Mouse (Mus musculus) B cell, adult 2 months (primary cell): ENCODE measurements around the gene Asap2.
A peak's percentile ranks its signal among the peaks of the same experiment; 100 is the strongest.

Experiments
- DNase-seq, 2 experiments: peaks; one replicate each; pipeline ENCODE4 v3.0.0; 2022

The Asap2 gene

GRCm38 (mm10) chr12:21168149-21168548 is 177.9 kb downstream of the Asap2 start:
- DNase-seq: no peak

- DNase-seq: peak; percentile 58 to 60
Measured at GRCm38 (mm10) chr12:21171776-21172490, 181.7 kb downstream of the Asap2 start.

- DNase-seq: peak; percentile 50 to 57
Measured at GRCm38 (mm10) chr12:21173847-21174412, 183.7 kb downstream of the Asap2 start.

- DNase-seq: no peak
Measured at GRCm38 (mm10) chr12:21176399-21176798, 186.1 kb downstream of the Asap2 start.

GRCm38 (mm10) chr12:21177123-21177698 is 187.0 kb downstream of the Asap2 start:
- no peak for DNase-seq

- no peak for DNase-seq
Measured at GRCm38 (mm10) chr12:21180091-21180490, 189.8 kb downstream of the Asap2 start.

GRCm38 (mm10) chr12:21182786-21183185 is 192.5 kb downstream of the Asap2 start:
- no peak for DNase-seq

GRCm38 (mm10) chr12:21183321-21183720 is 193.1 kb downstream of the Asap2 start:
- DNase-seq: no peak

- no peak for DNase-seq
Measured at GRCm38 (mm10) chr12:21186145-21186544, 195.9 kb downstream of the Asap2 start.

GRCm38 (mm10) chr12:21188880-21189279 is 198.6 kb downstream of the Asap2 start:
- DNase-seq: no peak

- no peak for DNase-seq
Measured at GRCm38 (mm10) chr12:21191546-21191945, 201.3 kb downstream of the Asap2 start.

GRCm38 (mm10) chr12:21195497-21195896 is 205.2 kb downstream of the Asap2 start:
- no peak for DNase-seq

GRCm38 (mm10) chr12:21196420-21196819 is 206.2 kb downstream of the Asap2 start:
- no peak for DNase-seq

- DNase-seq: no peak
Measured at GRCm38 (mm10) chr12:21200613-21201012, 210.4 kb downstream of the Asap2 start.

GRCm38 (mm10) chr12:21201485-21202269 is 211.4 kb downstream of the Asap2 start:
- DNase-seq: no peak

- DNase-seq: no peak
Measured at GRCm38 (mm10) chr12:21204701-21205312, 214.5 kb downstream of the Asap2 start.

- DNase-seq: no peak
Measured at GRCm38 (mm10) chr12:21205799-21206198, 215.5 kb downstream of the Asap2 start.

- DNase-seq: no peak
Measured at GRCm38 (mm10) chr12:21207422-21207821, 217.2 kb downstream of the Asap2 start.

- peak; percentile 7 to 11 for DNase-seq
Measured at GRCm38 (mm10) chr12:21208172-21208795, 218.0 kb downstream of the Asap2 start.

GRCm38 (mm10) chr12:21209273-21209672 is 219.0 kb downstream of the Asap2 start:
- DNase-seq: no peak

GRCm38 (mm10) chr12:21212876-21213275 is 222.6 kb downstream of the Asap2 start:
- DNase-seq: no peak

GRCm38 (mm10) chr12:21214551-21215165 is 224.4 kb downstream of the Asap2 start:
- DNase-seq: no peak
